Mouse (Mus musculus): ENCODE data around the gene Ppp1r36. TPM values are rescaled to one million over a fixed set of nuclear protein-coding genes. Genes with fewer than 3 reads are reported as not detected.

The Ppp1r36 gene
- polyA plus RNA-seq, 1 experiment from 2014 or later = 4.3 TPM

DNA sequence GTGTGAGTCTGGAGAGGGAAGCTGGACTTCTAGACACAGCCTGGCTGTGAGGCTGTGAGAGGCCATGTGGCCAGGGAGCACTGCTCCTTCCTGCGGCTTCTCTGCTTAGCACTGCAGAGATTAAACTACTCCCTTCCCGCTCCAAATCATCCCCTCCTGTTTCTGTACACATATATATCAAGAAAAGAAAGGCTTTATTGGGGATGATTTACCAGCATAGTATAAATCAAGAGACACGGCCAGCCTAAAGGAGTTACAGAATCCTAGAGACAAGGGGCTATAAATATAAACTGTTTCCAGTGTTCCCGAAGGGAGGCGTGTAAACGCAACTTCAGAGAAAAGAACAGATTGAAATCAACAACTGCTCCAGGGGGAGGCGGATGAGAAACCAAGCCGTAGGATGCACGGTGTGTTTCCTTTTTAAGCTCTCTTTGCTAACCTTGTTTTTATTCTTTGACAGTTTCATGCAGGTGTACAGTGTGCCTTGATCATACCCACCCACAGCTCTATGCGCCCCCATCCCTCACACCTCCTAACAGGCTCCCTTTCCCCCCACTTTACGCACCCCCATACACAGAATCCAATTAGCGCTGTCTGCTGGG is 47.4 kb downstream of the Ppp1r36 start:
- Histone ChIP-seq H3K4me3 (ENCODE audit: low read length) (no peak overlapping the region), H3K4me2 (replicated peaks; ENCODE audit: low read depth, low read length) (peak overlapping the region; percentile 28; the same call in 1 of the 2 replicates), H3K4me1 (ENCODE audit: insufficient read depth, low read length) (peaks cover 7% of the 10 kb centered on the region; the same call in 1 of the 2 replicates), H3K9me3 (ENCODE audit: low read length) (no peaks in the 10 kb centered on the region), H3K36me3 (ENCODE audit: insufficient read depth, low read length) (no peaks in the 10 kb centered on the region), H3K27ac (ENCODE audit: low read length) (no peak overlapping the region), H3K27me3 (ENCODE audit: insufficient read depth, low read length) (no peaks in the 10 kb centered on the region), H3K9ac (replicated peaks; ENCODE audit: low read length) (no peak overlapping the region)
- 18% methylated on average over 12 of the region's 12 CpGs for WGBS
- ATAC-seq (ENCODE audit: low FRiP score, low TSS enrichment) = peak; percentile 94

DNA sequence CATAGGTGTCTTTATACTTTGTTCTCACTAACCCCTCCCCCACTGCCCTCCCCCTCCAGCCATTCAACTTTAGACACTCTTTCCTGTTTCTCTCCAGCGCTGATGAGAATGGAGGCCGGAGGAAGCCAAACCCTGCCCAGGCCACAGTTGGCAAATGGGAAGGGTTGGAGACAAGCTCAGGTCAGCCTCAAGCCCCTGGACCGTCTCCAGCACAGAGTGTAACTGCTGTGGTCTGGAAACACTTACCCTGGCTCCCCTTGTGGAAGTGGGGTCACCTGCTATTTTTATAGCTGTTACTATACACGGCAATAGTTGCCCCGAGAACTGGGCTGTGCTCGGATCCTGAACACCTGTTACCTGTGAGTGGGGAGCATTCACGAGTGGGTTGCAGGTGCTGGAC is 49.3 kb downstream of the Ppp1r36 start:
- Histone ChIP-seq H3K4me3 (ENCODE audit: low read length) (no peak overlapping the region), H3K4me1 (ENCODE audit: insufficient read depth, low read length) (peaks cover 7% of the 10 kb centered on the region; the same call in 1 of the 2 replicates), H3K27ac (ENCODE audit: low read length) (no peak overlapping the region), H3K9ac (replicated peaks; ENCODE audit: low read length) (no peak overlapping the region), H3K27me3 (ENCODE audit: insufficient read depth, low read length) (no peaks in the 10 kb centered on the region), H3K9me3 (ENCODE audit: low read length) (no peaks in the 10 kb centered on the region), H3K4me2 (replicated peaks; ENCODE audit: low read depth, low read length) (no peak overlapping the region), H3K36me3 (ENCODE audit: insufficient read depth, low read length) (no peaks in the 10 kb centered on the region)
- 64% methylated on average over 7 of the region's 7 CpGs for WGBS
- no peak for ATAC-seq (ENCODE audit: low FRiP score, low TSS enrichment)

DNA sequence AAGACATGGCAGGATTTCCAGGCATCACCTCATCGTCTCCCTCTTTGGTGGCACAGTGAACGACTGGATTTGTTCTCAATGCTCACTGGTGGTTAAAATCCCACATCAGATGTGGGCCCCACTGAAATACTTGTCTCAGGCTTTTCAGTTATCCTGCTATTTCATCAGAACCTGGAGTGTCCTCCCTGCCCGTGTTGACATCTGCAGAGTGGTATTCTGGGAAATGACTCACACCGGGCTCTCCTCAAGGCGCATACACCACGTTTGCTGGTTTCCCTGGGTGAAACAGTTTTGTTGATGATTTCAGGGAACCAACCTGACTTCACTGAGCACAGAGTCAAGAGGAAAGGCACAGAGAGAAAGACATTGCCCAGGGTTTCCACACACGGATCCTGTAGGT is 49.9 kb downstream of the Ppp1r36 start:
- WGBS = 58% methylated on average over 7 of the region's 7 CpGs
- H3K4me1 ChIP-seq (ENCODE audit: insufficient read depth, low read length) = peaks cover 7% of the 10 kb centered on the region; the same call in 1 of the 2 replicates

DNA sequence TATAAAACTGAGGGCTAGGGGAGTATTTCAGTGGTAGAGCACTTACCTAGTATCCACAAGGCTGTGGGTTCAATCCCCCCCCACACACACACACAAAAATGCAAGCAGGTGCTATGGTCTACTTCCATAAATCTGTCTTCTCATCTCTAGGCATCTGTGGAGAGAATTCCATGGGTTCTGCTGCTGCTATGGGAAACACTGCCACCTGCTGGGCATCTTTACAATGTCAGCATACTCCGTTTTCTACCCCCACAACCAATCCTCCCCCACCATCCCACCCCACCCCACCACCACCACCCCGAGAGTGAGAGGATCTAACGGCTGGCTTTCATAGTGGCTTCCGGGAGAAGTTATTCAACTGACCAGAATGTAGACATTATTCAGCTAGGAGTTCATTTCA is 54.7 kb downstream of the Ppp1r36 start:
- Histone ChIP-seq H3K9me3 (ENCODE audit: low read length) (no peaks in the 10 kb centered on the region), H3K36me3 (ENCODE audit: insufficient read depth, low read length) (no peaks in the 10 kb centered on the region), H3K27ac (ENCODE audit: low read length) (no peak overlapping the region), H3K9ac (replicated peaks; ENCODE audit: low read length) (no peak overlapping the region), H3K4me3 (ENCODE audit: low read length) (no peak overlapping the region), H3K27me3 (ENCODE audit: insufficient read depth, low read length) (no peaks in the 10 kb centered on the region), H3K4me1 (ENCODE audit: insufficient read depth, low read length) (no peaks in the 10 kb centered on the region), H3K4me2 (replicated peaks; ENCODE audit: low read depth, low read length) (no peak overlapping the region)
- peak; percentile 35; the same call in 1 of the 2 replicates for ATAC-seq (ENCODE audit: low FRiP score, low TSS enrichment)
- WGBS = 9% methylated on average over 4 of the region's 4 CpGs

More for the DNA sequence above, 49.9 kb downstream of the Ppp1r36 start:
- ATAC-seq (ENCODE audit: low FRiP score, low TSS enrichment) = no peak
- Histone ChIP-seq H3K27me3 (ENCODE audit: insufficient read depth, low read length) (no peaks in the 10 kb centered on the region), H3K9me3 (ENCODE audit: low read length) (no peaks in the 10 kb centered on the region), H3K27ac (ENCODE audit: low read length) (no peak overlapping the region), H3K9ac (replicated peaks; ENCODE audit: low read length) (no peak overlapping the region), H3K36me3 (ENCODE audit: insufficient read depth, low read length) (no peaks in the 10 kb centered on the region), H3K4me3 (ENCODE audit: low read length) (no peak overlapping the region), H3K4me2 (replicated peaks; ENCODE audit: low read depth, low read length) (no peak overlapping the region)

DNA sequence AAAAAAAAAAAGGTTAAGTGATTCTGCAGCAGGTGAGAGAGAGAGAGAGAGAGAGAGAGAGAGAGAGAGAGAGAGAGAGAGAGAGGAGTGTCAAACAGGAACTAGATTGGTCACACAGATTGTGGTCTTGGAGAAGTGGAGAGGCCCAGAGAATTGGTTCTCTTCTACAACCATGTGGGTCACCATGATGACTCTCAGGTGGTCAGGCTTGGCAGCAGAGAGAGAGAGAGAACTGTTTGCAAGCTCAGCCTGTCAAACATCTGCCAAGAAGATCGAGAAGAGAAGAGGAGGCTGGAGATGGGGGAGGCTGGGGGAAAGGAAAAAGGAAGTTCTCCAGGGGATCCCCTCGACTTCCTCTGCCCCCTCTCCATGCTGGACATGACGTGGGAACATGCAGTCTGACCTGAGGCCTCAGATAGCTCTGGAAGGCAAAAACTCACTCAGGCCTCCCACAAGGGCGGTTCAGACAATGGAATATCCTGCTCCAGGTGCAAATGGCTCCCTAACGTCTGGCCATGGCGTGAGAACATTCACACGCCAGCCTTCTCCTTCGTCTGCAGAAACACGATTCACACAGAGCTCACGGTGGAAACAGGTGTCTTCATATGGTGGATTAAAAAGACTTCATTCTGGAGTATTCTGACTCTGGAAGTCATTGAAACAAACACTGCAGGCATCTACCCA is 56.4 kb downstream of the Ppp1r36 start:
- Histone ChIP-seq H3K27me3 (ENCODE audit: insufficient read depth, low read length) (no peaks in the 10 kb centered on the region), H3K9me3 (ENCODE audit: low read length) (no peaks in the 10 kb centered on the region), H3K4me1 (ENCODE audit: insufficient read depth, low read length) (peaks cover 6% of the 10 kb centered on the region), H3K9ac (replicated peaks; ENCODE audit: low read length) (no peak overlapping the region), H3K36me3 (ENCODE audit: insufficient read depth, low read length) (no peaks in the 10 kb centered on the region), H3K4me2 (replicated peaks; ENCODE audit: low read depth, low read length) (no peak overlapping the region), H3K27ac (ENCODE audit: low read length) (no peak overlapping the region), H3K4me3 (ENCODE audit: low read length) (no peak overlapping the region)
- 62% methylated on average over 10 of the region's 10 CpGs for WGBS
- no peak for ATAC-seq (ENCODE audit: low FRiP score, low TSS enrichment)

DNA sequence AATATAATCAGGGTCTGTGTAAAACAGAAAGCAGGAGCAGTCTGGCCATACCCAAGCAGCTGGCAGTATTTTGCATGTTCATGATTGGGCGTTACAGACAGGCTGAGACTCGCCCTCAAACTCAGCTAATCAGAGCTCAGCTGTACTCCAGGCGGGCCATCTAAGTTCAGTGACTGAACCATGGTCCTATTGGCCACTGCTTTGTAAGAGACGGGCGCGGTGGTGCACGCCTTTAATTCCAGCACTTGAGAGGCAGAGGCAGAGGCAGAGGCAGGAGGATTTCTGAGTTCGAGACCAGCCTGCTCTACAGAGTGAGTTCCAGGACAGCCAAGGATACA is 56.9 kb downstream of the Ppp1r36 start:
- no peaks in the 10 kb centered on the region for H3K9me3 ChIP-seq (ENCODE audit: low read length)
- H3K4me2 ChIP-seq (replicated peaks; ENCODE audit: low read depth, low read length) = no peak overlapping the region
- no peaks in the 10 kb centered on the region for H3K27me3 ChIP-seq (ENCODE audit: insufficient read depth, low read length)
- H3K4me3 ChIP-seq (ENCODE audit: low read length) = no peak overlapping the region
- H3K4me1 ChIP-seq (ENCODE audit: insufficient read depth, low read length) = peaks cover 6% of the 10 kb centered on the region
- no peak for ATAC-seq (ENCODE audit: low FRiP score, low TSS enrichment)
- WGBS = 89% methylated on average over 8 of the region's 8 CpGs
- no peak overlapping the region for H3K9ac ChIP-seq (replicated peaks; ENCODE audit: low read length)
- no peak overlapping the region for H3K27ac ChIP-seq (ENCODE audit: low read length)
- H3K36me3 ChIP-seq (ENCODE audit: insufficient read depth, low read length) = no peaks in the 10 kb centered on the region

DNA sequence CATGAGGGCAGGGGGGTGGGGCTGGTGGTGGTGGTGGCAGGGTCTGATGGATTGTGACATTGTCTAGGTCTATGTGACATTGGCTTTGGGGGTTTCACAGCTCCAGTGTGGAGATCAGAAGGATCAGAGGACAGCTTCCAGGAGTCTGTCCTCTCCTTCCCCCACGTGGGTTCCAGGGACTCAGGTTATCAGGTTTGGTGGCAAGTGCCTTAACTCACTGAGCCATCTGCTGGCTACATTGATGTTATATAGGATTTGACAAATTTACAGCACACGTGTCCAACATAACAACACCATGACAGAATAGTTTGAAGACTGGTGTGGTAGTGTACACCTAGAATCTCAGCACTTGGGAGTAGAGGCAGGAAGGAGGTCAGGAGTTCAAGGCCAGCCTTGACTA is 57.5 kb downstream of the Ppp1r36 start:
- Histone ChIP-seq H3K27ac (ENCODE audit: low read length) (no peak overlapping the region), H3K4me3 (ENCODE audit: low read length) (no peak overlapping the region), H3K9me3 (ENCODE audit: low read length) (no peaks in the 10 kb centered on the region), H3K9ac (replicated peaks; ENCODE audit: low read length) (no peak overlapping the region), H3K4me2 (replicated peaks; ENCODE audit: low read depth, low read length) (no peak overlapping the region), H3K27me3 (ENCODE audit: insufficient read depth, low read length) (no peaks in the 10 kb centered on the region), H3K36me3 (ENCODE audit: insufficient read depth, low read length) (no peaks in the 10 kb centered on the region), H3K4me1 (ENCODE audit: insufficient read depth, low read length) (peaks cover 6% of the 10 kb centered on the region)
- ATAC-seq (ENCODE audit: low FRiP score, low TSS enrichment) = no peak
- 47% methylated on average over 2 of the region's 2 CpGs for WGBS

DNA sequence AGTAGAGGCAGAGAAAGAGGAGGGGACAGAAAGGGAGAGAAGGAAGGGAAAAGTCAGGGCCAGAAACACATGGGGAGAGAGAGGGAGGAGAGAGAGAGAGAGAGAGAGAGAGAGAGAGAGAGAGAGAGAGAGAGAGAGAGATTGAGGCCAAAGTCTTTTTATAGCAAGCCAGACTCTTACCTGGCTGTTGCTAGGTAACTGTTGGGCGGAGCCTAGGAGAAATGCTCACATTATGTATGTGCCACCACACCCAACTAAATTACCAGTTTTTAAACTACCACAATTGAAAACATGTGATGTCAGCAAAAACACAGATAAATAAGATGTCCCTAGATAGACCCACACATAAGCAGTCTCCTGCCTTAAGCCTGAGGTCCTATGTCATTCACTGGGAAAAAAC is 58.8 kb downstream of the Ppp1r36 start:
- ATAC-seq (ENCODE audit: low FRiP score, low TSS enrichment) = no peak

DNA sequence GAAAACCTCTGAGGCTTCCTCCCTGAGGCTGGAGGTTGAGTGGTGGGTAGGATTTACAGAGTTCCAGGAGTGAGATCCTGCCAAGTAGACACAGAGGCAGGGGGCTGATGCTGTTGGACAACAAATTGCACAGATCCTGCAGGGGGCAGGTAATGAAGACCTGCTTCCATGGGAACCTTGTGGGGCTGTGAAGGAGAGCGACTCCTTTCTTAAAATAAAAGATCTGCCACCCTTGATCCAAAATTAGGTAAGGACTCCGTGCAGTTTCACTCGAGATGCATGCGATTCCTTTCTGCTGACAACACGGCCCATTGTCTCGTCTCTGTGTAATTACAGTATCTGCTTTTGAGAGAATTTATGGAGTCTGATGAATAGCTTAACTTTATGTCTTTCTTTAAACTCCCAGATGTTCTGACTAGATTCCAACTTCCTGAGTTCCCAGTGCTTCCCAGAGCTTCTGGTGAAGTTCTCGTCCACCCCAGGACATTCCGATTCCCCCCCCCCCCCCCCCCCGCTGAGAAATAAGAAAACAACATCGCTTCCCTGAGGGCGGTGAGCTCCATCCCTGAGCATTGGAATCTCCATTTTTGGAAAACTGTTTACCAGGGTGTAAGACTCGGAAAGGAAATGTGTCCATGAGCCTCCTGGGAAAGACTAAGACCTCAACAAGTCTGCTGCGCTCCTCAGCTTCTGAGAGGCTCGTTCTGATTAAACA is 61.1 kb downstream of the Ppp1r36 start:
- Histone ChIP-seq H3K9me3 (ENCODE audit: low read length) (no peaks in the 10 kb centered on the region), H3K27ac (ENCODE audit: low read length) (no peak overlapping the region), H3K4me1 (ENCODE audit: insufficient read depth, low read length) (peaks cover 6% of the 10 kb centered on the region), H3K27me3 (ENCODE audit: insufficient read depth, low read length) (no peaks in the 10 kb centered on the region), H3K4me3 (ENCODE audit: low read length) (peak overlapping the region; percentile 8; the same call in 1 of the 2 replicates), H3K9ac (replicated peaks; ENCODE audit: low read length) (no peak overlapping the region), H3K36me3 (ENCODE audit: insufficient read depth, low read length) (no peaks in the 10 kb centered on the region), H3K4me2 (replicated peaks; ENCODE audit: low read depth, low read length) (peak overlapping the region; percentile 31)
- ATAC-seq (ENCODE audit: low FRiP score, low TSS enrichment) = no peak
- WGBS = 26% methylated on average over 13 of the region's 14 CpGs

More for the DNA sequence above, 58.8 kb downstream of the Ppp1r36 start:
- Histone ChIP-seq H3K27ac (ENCODE audit: low read length) (no peak overlapping the region), H3K4me3 (ENCODE audit: low read length) (no peak overlapping the region), H3K9ac (replicated peaks; ENCODE audit: low read length) (no peak overlapping the region), H3K36me3 (ENCODE audit: insufficient read depth, low read length) (no peaks in the 10 kb centered on the region), H3K27me3 (ENCODE audit: insufficient read depth, low read length) (no peaks in the 10 kb centered on the region), H3K4me2 (replicated peaks; ENCODE audit: low read depth, low read length) (no peak overlapping the region), H3K9me3 (ENCODE audit: low read length) (no peaks in the 10 kb centered on the region), H3K4me1 (ENCODE audit: insufficient read depth, low read length) (peaks cover 6% of the 10 kb centered on the region)
- 88% methylated on average over 1 of the region's 1 CpGs for WGBS

DNA sequence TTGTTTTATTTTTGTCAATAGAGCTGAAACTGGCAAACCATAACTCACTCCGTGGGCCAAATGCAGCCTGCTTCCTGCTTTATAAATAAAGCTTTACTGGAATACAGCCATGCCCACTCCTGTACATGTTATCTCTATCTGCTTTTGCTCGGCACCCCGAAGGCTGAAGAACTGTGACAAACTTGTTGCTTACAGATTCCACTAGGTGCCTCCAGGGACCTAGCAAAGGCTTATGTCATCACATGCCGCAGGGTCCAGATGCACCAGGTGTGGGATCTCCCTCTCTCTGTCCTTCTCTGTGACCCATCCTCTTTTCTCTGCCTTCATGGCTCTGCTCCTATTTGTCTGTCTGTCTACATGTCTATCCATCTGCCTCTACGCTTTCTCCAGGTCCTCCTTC is 61.8 kb downstream of the Ppp1r36 start:
- Histone ChIP-seq H3K27me3 (ENCODE audit: insufficient read depth, low read length) (no peaks in the 10 kb centered on the region), H3K4me2 (replicated peaks; ENCODE audit: low read depth, low read length) (no peak overlapping the region), H3K9ac (replicated peaks; ENCODE audit: low read length) (no peak overlapping the region), H3K27ac (ENCODE audit: low read length) (no peak overlapping the region), H3K4me1 (ENCODE audit: insufficient read depth, low read length) (peaks cover 6% of the 10 kb centered on the region), H3K4me3 (ENCODE audit: low read length) (no peak overlapping the region), H3K9me3 (ENCODE audit: low read length) (no peaks in the 10 kb centered on the region), H3K36me3 (ENCODE audit: insufficient read depth, low read length) (no peaks in the 10 kb centered on the region)
- no peak for ATAC-seq (ENCODE audit: low FRiP score, low TSS enrichment)
- 58% methylated on average over 5 of the region's 5 CpGs for WGBS
